Mouse (Mus musculus): ENCODE measurements around the gene Tmem175. TPM values are rescaled to one million over a fixed set of nuclear protein-coding genes. Genes with fewer than 3 reads are reported as not detected.
A peak's percentile ranks its signal among the peaks of the same experiment; 100 is the strongest.

Gene Tmem175
- polyA plus RNA-seq, 1 experiment from 2014 or later, result 28.3 TPM

DNA sequence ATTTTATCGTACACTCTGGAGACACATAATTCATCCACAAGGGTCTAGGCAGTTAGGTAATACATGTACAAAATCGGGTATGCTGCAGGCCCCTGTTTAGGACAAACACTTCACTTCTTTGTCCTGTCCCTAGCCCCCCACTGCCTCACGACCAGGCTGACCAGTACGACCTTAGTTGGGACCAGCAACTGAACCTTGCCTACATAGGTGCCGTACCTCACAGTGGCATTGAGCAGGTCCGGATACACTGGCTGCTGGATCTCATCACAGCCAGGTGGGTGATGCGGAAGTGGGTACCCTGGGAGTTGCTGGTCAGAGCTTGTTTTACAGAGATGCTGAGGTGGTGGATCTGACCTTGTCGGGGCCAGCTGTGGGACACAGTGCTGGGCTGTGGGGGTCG lies 40.4 kb downstream of the Tmem175 start:
- no peak overlapping the region; the same call in 1 of the 2 replicates for H3K27ac ChIP-seq
- peak overlapping the region; percentile 75 for H3K4me2 ChIP-seq (replicated peaks)
- H3K4me1 ChIP-seq, result peaks cover 25% of the 10 kb centered on the region
- H3K9me3 ChIP-seq, result no peaks in the 10 kb centered on the region
- peaks cover 26% of the 10 kb centered on the region for H3K36me3 ChIP-seq
- peak overlapping the region; percentile 54 for H3K4me3 ChIP-seq
- H3K9ac ChIP-seq, result peak overlapping the region; percentile 80; the same call in 1 of the 2 replicates
- 77% methylated on average over 9 of the region's 9 CpGs for WGBS
- 0 out of 2 replicates have a peak, but pooled peaks cover 5% of the 10 kb centered on the region for H3K27me3 ChIP-seq
- no peak for ATAC-seq (ENCODE audit: low FRiP score, low read depth)

DNA sequence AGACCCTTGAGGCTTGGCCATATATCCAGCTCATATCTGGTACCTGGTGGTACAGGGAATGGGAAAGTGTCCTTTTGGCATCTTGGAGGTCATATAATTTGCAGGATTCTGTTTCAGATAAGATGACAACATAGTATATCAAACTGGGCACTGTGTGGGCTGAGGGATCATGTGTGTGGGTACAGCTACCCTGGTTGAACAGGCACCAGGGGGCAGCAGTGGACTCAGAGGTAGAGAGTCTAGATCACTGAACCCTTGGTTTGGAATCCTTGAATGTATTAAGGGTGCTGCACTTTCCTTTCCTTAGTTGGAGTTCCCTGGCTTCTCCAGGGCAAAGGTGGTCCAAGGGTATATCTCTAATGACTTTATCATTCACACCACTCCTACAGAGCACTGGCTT lies 41.2 kb downstream of the Tmem175 start:
- no peak overlapping the region; the same call in 1 of the 2 replicates for H3K4me2 ChIP-seq (replicated peaks)
- ATAC-seq (ENCODE audit: low FRiP score, low read depth), result no peak
- 0 out of 2 replicates have a peak, but pooled peaks cover 3% of the 10 kb centered on the region for H3K27me3 ChIP-seq
- no peak overlapping the region for H3K9ac ChIP-seq
- H3K4me3 ChIP-seq, result no peak overlapping the region
- H3K4me1 ChIP-seq, result peaks cover 25% of the 10 kb centered on the region
- peaks cover 26% of the 10 kb centered on the region for H3K36me3 ChIP-seq
- no peaks in the 10 kb centered on the region for H3K9me3 ChIP-seq
- no peak overlapping the region for H3K27ac ChIP-seq

DNA sequence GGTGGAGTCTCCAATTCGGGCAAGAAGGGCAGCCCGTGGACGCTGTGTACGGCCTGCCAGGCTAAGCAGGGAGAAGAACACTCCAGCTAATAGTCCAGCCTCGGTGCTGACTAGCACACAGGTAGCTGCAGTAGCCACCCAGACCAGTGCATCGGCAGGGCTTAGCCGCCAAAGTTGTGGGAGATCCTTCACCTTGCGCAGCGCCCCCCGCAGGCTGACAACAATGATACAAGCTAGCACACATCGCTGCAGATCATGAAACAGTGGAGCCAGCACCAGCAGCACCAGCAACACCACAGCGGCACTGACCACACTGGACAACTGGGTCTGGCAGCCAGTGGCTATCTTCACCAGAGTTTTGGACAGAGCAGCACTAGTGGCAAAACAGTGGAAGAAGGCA lies 42.2 kb downstream of the Tmem175 start:
- no peak overlapping the region for H3K9ac ChIP-seq
- H3K27me3 ChIP-seq, result no peaks in the 10 kb centered on the region
- 91% methylated on average over 12 of the region's 12 CpGs for WGBS
- peaks cover 26% of the 10 kb centered on the region for H3K36me3 ChIP-seq
- H3K4me2 ChIP-seq (replicated peaks), result no peak overlapping the region
- H3K27ac ChIP-seq, result no peak overlapping the region
- peaks cover 30% of the 10 kb centered on the region for H3K4me1 ChIP-seq
- H3K4me3 ChIP-seq, result no peak overlapping the region
- no peaks in the 10 kb centered on the region for H3K9me3 ChIP-seq
- no peak for ATAC-seq (ENCODE audit: low FRiP score, low read depth)

DNA sequence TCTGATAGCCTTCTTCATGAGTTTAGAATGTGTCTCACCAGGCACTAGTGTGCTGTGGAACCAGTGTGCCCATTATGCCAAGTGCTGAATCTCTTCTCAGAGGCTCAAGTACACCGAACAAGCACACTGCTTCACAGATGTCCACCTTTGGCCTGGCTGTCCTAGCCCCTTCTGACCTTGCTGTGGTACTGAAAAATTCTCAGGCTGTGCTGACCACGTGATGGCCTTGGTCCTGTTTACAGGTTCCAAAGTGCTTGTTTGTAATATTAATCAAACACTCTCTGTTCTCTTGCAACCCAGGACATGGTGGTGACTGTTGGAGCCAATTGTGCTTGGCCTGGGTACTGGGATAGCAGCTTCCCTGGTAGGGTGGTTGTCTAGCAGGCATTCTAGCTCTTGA lies 45.1 kb downstream of the Tmem175 start:
- Histone ChIP-seq H3K36me3 (peaks cover 26% of the 10 kb centered on the region), H3K4me1 (peaks cover 31% of the 10 kb centered on the region), H3K9me3 (no peaks in the 10 kb centered on the region), H3K27me3 (no peaks in the 10 kb centered on the region), H3K27ac (no peak overlapping the region), H3K4me2 (replicated peaks) (no peak overlapping the region), H3K9ac (no peak overlapping the region), H3K4me3 (no peak overlapping the region)
- no peak for ATAC-seq (ENCODE audit: low FRiP score, low read depth)
- WGBS, result 82% methylated on average over 2 of the region's 2 CpGs

DNA sequence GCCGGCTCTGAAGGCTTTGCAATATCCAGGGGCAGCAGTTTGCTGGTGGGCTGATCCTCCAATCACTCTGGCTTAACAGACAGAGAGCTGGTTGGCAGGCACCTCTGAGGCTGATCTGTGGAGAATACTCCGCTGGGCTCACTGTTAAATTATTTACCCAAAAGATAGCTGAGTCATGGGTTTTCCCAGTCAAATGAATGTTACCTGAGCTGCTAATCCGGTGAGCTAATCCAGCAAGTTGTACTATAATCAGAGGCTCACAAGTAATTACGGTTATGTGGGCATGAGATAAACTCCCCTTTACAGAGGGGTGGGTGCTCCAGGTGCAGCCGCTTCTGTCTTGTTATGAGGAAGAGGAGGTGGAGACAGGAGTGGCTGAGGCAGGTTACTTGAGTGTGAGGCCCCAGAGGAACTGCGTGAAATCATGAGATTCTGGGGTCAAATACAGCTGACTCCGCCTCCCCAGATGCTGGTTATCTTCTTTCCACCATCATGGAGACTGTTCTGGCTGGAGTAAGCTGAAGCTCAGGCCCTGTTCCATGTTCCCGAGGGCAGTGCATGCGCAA lies 45.8 kb downstream of the Tmem175 start, which contains the start of gene Slc26a1:
TSS of gene Slc26a1 (minus strand) at position 319 of the 566 bp plus-strand sequence.
- Histone ChIP-seq H3K27me3 (no peaks in the 10 kb centered on the region), H3K4me3 (no peak within 1 kb of the TSS), H3K9me3 (no peaks in the 10 kb centered on the region), H3K4me1 (peaks cover 24% of the 10 kb centered on the region), H3K9ac (no peak within 1 kb of the TSS), H3K36me3 (peaks cover 26% of the 10 kb centered on the region), H3K4me2 (replicated peaks) (no peak within 1 kb of the TSS), H3K27ac (no peak within 1 kb of the TSS)
- WGBS, result 77% methylated on average over 9 of the region's 9 CpGs
- ATAC-seq (ENCODE audit: low FRiP score, low read depth), result no peak

DNA sequence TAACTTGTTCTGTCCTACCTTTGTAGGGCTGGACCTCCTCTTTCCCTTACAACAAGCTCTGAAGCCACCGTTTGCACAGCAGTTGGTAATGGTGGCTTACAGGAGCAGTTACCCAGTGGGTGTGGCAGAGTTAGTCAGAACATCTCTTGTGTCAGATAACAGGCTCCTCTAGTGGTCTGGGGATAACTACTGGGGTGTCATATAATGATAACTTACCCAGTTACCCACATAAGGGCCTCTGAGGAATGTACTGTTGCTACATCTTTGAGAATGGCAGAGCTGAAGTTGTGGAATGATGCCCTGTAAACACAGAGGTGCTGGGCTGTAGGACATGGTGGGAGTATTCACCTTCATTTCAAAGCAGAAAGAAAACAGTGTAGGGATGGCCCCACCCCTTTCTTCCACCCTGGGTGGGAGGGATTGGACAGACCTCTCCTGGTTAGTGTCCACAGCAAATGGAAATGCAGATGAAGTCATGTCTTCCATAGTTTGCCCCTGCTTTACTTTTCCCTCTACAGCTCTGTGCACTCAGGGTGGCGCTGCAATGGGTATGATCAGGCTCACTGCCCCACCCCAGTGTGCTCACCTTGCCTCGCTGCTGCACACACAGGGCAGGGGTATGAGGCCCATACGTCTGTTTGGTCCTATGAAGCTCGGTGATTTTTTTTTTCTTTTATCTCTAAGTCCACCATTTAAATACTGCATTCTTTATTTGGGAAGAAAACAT lies 47.4 kb downstream of the Tmem175 start:
- Histone ChIP-seq H3K36me3 (peaks cover 25% of the 10 kb centered on the region), H3K27me3 (no peaks in the 10 kb centered on the region), H3K9me3 (no peaks in the 10 kb centered on the region), H3K4me1 (peaks cover 20% of the 10 kb centered on the region), H3K4me2 (replicated peaks) (peak overlapping the region; percentile 73), H3K27ac (peak overlapping the region; percentile 89), H3K4me3 (peak overlapping the region; percentile 42), H3K9ac (peak overlapping the region; percentile 62)
- WGBS, result 15% methylated on average over 5 of the region's 5 CpGs
- peak; percentile 45 for ATAC-seq (ENCODE audit: low FRiP score, low read depth)

DNA sequence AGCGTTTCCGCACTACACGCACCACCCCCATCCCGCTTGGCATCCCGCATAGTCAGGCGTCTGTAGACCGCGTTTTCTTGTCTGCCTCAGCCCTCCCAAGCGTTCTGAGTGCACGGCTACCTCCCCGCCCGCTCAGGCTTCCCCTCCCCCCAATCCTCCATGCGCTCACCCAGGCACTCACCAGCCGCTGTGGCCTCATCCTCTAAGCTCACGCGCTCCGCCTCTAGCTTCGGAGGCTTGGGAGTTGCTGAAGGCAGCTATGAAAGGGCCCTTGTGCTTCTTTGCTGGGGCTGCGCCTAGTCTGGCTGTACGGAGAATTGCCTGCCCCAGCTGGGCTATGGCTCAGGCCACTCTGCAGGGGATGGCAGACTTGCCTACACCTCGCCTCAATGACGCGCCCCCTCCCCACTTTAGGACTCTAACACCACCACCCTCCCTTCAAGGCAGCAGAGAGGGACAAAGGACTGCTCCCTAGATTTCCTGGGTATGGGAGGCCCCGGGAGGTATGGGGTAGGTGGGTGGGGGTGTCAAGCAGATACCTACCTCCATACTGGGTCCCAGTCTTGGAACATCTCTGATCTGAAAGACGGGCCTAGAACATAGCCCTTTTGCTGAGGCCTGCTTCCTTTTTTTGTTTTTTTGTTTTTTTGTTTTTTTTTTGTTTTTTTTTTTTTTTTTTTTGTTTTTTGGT lies 48.2 kb downstream of the Tmem175 start:
- Histone ChIP-seq H3K4me3 (peak overlapping the region; percentile 42), H3K4me1 (peaks cover 20% of the 10 kb centered on the region), H3K9me3 (no peaks in the 10 kb centered on the region), H3K27me3 (no peaks in the 10 kb centered on the region), H3K27ac (peak overlapping the region; percentile 89), H3K9ac (peak overlapping the region; percentile 62), H3K36me3 (peaks cover 18% of the 10 kb centered on the region), H3K4me2 (replicated peaks) (peak overlapping the region; percentile 73)
- ATAC-seq (ENCODE audit: low FRiP score, low read depth), result peak; percentile 89
- WGBS, result 3% methylated on average over 25 of the region's 25 CpGs

- Histone ChIP-seq H3K9me3 (no peaks in the 10 kb centered on the region), H3K4me3 (no peak overlapping the region), H3K27me3 (no peaks in the 10 kb centered on the region), H3K27ac (no peak overlapping the region), H3K36me3 (peaks cover 15% of the 10 kb centered on the region; the same call in 1 of the 2 replicates), H3K4me1 (peaks cover 20% of the 10 kb centered on the region), H3K4me2 (replicated peaks) (no peak overlapping the region), H3K9ac (no peak overlapping the region)
- WGBS, result 92% methylated on average over 6 of the region's 6 CpGs
- no peak for ATAC-seq (ENCODE audit: low FRiP score, low read depth)
Observed at GRCm38 (mm10) chr5:108678296-108678854, 48.8 kb downstream of the Tmem175 start.

GRCm38 (mm10) chr5:108679909-108680308 lies 50.3 kb downstream of the Tmem175 start:
- Histone ChIP-seq H3K4me3 (no peak overlapping the region), H3K4me2 (replicated peaks) (no peak overlapping the region), H3K36me3 (peaks cover 22% of the 10 kb centered on the region; the same call in 1 of the 2 replicates), H3K27ac (no peak overlapping the region), H3K27me3 (no peaks in the 10 kb centered on the region), H3K9ac (no peak overlapping the region), H3K4me1 (peaks cover 17% of the 10 kb centered on the region), H3K9me3 (no peaks in the 10 kb centered on the region)
- no peak for ATAC-seq (ENCODE audit: low FRiP score, low read depth)
- WGBS, result 52% methylated on average over 3 of the region's 3 CpGs

GRCm38 (mm10) chr5:108680871-108681270 lies 51.3 kb downstream of the Tmem175 start:
- Histone ChIP-seq H3K36me3 (peaks cover 25% of the 10 kb centered on the region; the same call in 1 of the 2 replicates), H3K27me3 (no peaks in the 10 kb centered on the region), H3K4me3 (no peak overlapping the region), H3K4me2 (replicated peaks) (no peak overlapping the region), H3K9me3 (no peaks in the 10 kb centered on the region), H3K4me1 (peaks cover 17% of the 10 kb centered on the region), H3K9ac (no peak overlapping the region), H3K27ac (no peak overlapping the region)
- ATAC-seq (ENCODE audit: low FRiP score, low read depth), result no peak
- 91% methylated on average over 6 of the region's 6 CpGs for WGBS

GRCm38 (mm10) chr5:108689091-108689490 lies 59.5 kb downstream of the Tmem175 start:
- no peaks in the 10 kb centered on the region for H3K9me3 ChIP-seq
- H3K27ac ChIP-seq, result no peak overlapping the region
- no peaks in the 10 kb centered on the region for H3K27me3 ChIP-seq
- H3K36me3 ChIP-seq, result peaks cover 21% of the 10 kb centered on the region; the same call in 1 of the 2 replicates
- no peak overlapping the region for H3K4me2 ChIP-seq (replicated peaks)
- H3K4me3 ChIP-seq, result no peak overlapping the region
- 80% methylated on average over 5 of the region's 5 CpGs for WGBS
- H3K9ac ChIP-seq, result no peak overlapping the region
- ATAC-seq (ENCODE audit: low FRiP score, low read depth), result no peak
- H3K4me1 ChIP-seq, result peaks cover 22% of the 10 kb centered on the region

- Histone ChIP-seq H3K9ac (no peak overlapping the region), H3K4me1 (peaks cover 33% of the 10 kb centered on the region), H3K27ac (no peak overlapping the region), H3K4me3 (no peak overlapping the region), H3K4me2 (replicated peaks) (peak overlapping the region; percentile 82; the same call in 1 of the 2 replicates), H3K36me3 (peaks cover 19% of the 10 kb centered on the region), H3K27me3 (no peaks in the 10 kb centered on the region), H3K9me3 (no peaks in the 10 kb centered on the region)
- ATAC-seq (ENCODE audit: low FRiP score, low read depth), result no peak
- 72% methylated on average over 4 of the region's 4 CpGs for WGBS
Observed at GRCm38 (mm10) chr5:108691152-108691551, 61.6 kb downstream of the Tmem175 start.

All from limb, embryonic 13.5 days (tissue).